ENCODE assay signal across 8 mouse cellular contexts in genomic region chr2:60123911-60124647, GRCm38 (mm10).
DNase-seq lines count a peak whose midpoint lies in the region; ATAC-seq and TF ChIP-seq lines count a peak whose summit lies in the region.

No protein-coding gene starts in this region.

- H3K27ac ChIP-seq in heart, embryonic 11.5 days (ENCODE audit: low read depth, low read length): peak overlapping the region; percentile 98
- peak overlapping the region; percentile 100 for H3K27ac ChIP-seq in forebrain, embryonic 10.5 days
- H3K27ac ChIP-seq in liver, embryonic 14.5 days: peak overlapping the region; percentile 82

- peaks cover 54% of the 10 kb centered on the region for H3K79me2 ChIP-seq in C2C12 (ENCODE audit: control insufficient read depth, insufficient read depth)

- ATAC-seq in heart, embryonic 11.5 days (replicated peaks; ENCODE audit: insufficient number of reproducible peaks, low FRiP score, low TSS enrichment): no peak
- peak; percentile 6; the same call in 1 of the 2 replicates for ATAC-seq in liver, embryonic 14.5 days (ENCODE audit: insufficient read depth)

- peak overlapping the region; percentile 89 for H3ac ChIP-seq in C2C12 (ENCODE audit: control insufficient read depth, insufficient read length, low read depth)

- WGBS in heart, embryonic 11.5 days (ENCODE audit: insufficient replicate concordance): 3% methylated on average over 13 of the region's 13 CpGs
- WGBS in forebrain, embryonic 10.5 days: 7% methylated on average over 13 of the region's 13 CpGs
- WGBS in liver, embryonic 14.5 days (ENCODE audit: insufficient replicate concordance): 4% methylated on average over 13 of the region's 13 CpGs

- peaks cover 31% of the 10 kb centered on the region for H3K79me3 ChIP-seq in C2C12 (ENCODE audit: low read depth)

- peak overlapping the region; percentile 70 for H3K4me3 ChIP-seq in heart, embryonic 11.5 days (ENCODE audit: low read depth, low read length)
- H3K4me3 ChIP-seq in C2C12 (ENCODE audit: insufficient read depth, poor library complexity, severe bottlenecking): peak overlapping the region; percentile 78
- peak overlapping the region; percentile 83 for H3K4me3 ChIP-seq in forebrain, embryonic 10.5 days
- peak overlapping the region; percentile 75 to 84 for H3K4me3 ChIP-seq in liver, embryonic 14.5 days (ENCODE audit: insufficient read depth in 1 of 2, low read depth in 2 of 2, low read length in 2 of 2)

- TF ChIP-seq CTCF in C2C12 (IDR thresholded peaks at IDR 0.05; ENCODE audit: control insufficient read depth, insufficient read depth, insufficient read length): no peak
- TF ChIP-seq CTCF in liver, embryonic 14.5 days (IDR thresholded peaks at IDR 0.05; ENCODE audit: low read depth): no peak

- peak overlapping the region; percentile 96 for H3K9ac ChIP-seq in heart, embryonic 11.5 days (ENCODE audit: low read depth, low read length)
- peak overlapping the region; percentile 90 for H3K9ac ChIP-seq in liver, embryonic 14.5 days (replicated peaks)

- peaks cover 16% of the 10 kb centered on the region for H3K4me1 ChIP-seq in heart, embryonic 11.5 days (ENCODE audit: control insufficient read depth, insufficient read depth, low read length)
- H3K4me1 ChIP-seq in forebrain, embryonic 10.5 days: peaks cover 64% of the 10 kb centered on the region
- H3K4me1 ChIP-seq in liver, embryonic 14.5 days (replicated peaks; ENCODE audit: control insufficient read depth in 2 of 2, insufficient read depth in 2 of 2, low read length in 1 of 2): peaks cover 6 to 13% of the 10 kb centered on the region in 2 experiments

- no peaks in the 10 kb centered on the region for H3K27me3 ChIP-seq in heart, embryonic 11.5 days (ENCODE audit: control insufficient read depth, insufficient read depth, low read length)
- no peaks in the 10 kb centered on the region for H3K27me3 ChIP-seq in C2C12 (ENCODE audit: control insufficient read depth, insufficient read depth, insufficient read length)
- no peaks in the 10 kb centered on the region for H3K27me3 ChIP-seq in forebrain, embryonic 10.5 days (ENCODE audit: poor library complexity, severe bottlenecking)
- H3K27me3 ChIP-seq in liver, embryonic 14.5 days (ENCODE audit: control insufficient read depth, insufficient read depth, low read length): no peaks in the 10 kb centered on the region

- DNase-seq in heart, adult 8-10 months (ENCODE audit: low spot score): no peak
- no peak for DNase-seq in forebrain, embryonic 10.5 days (ENCODE audit: extremely low spot score, low spot score)
- peak in 1 of 3 experiments; percentile 54 for DNase-seq in liver, embryonic 14.5 days (ENCODE audit: low read depth in 3 of 3, low spot score in 3 of 3)
- no peak for DNase-seq in adrenal gland, postnatal 4 days (ENCODE audit: low spot score in 2 of 2)
- no peak for DNase-seq in gastrocnemius, postnatal 4 days (ENCODE audit: low spot score in 2 of 2)
- no peak for DNase-seq in urinary bladder, adult 18-20 months (ENCODE audit: low spot score in 2 of 2)

- H3K9me3 ChIP-seq in heart, embryonic 11.5 days (replicated peaks; ENCODE audit: control insufficient read depth, low read length): no peaks in the 10 kb centered on the region
- no peaks in the 10 kb centered on the region for H3K9me3 ChIP-seq in forebrain, embryonic 10.5 days
- no peaks in the 10 kb centered on the region for H3K9me3 ChIP-seq in liver, embryonic 14.5 days (ENCODE audit: control insufficient read depth, low read length)

- H3K4me2 ChIP-seq in heart, embryonic 11.5 days: peak overlapping the region; percentile 74
- H3K4me2 ChIP-seq in liver, embryonic 14.5 days (ENCODE audit: low read depth): peak overlapping the region; percentile 89

- no peak for TF ChIP-seq EP300 in liver, embryonic 14.5 days (IDR thresholded peaks at IDR 0.05; ENCODE audit: low read depth)

- H3K36me3 ChIP-seq in heart, embryonic 11.5 days (ENCODE audit: control insufficient read depth, insufficient read depth, low read length): no peaks in the 10 kb centered on the region
- no peaks in the 10 kb centered on the region for H3K36me3 ChIP-seq in C2C12 (ENCODE audit: control insufficient read depth, insufficient read depth)
- H3K36me3 ChIP-seq in forebrain, embryonic 10.5 days (replicated peaks): no peaks in the 10 kb centered on the region
- H3K36me3 ChIP-seq in liver, embryonic 14.5 days (replicated peaks; ENCODE audit: control insufficient read depth, insufficient read depth, low read depth): no peaks in the 10 kb centered on the region

TF ChIP-seq in C2C12, 6 proteins besides CTCF, POLR2A, EP300 and RAD21:
- TF ChIP-seq USF1 (IDR thresholded peaks at IDR 0.05; ENCODE audit: low read depth): no peak
